Mouse (Mus musculus) hindbrain, embryonic 12.5 days (tissue): ENCODE results near the gene Gm10642. TPM values are rescaled to one million over a fixed set of nuclear protein-coding genes. Genes with fewer than 3 reads are reported as not detected.

ENCODE experiments used
- ATAC-seq: fragments of 200-750 bp; cut with Nextera tagmentation; 2 replicates; pipeline ENCODE4 v1.8.0; 2017; ENCODE audit warnings: moderate TSS enrichment; ENCODE audit not compliant: low FRiP score
- H3K27ac ChIP-seq: fragments of 300-500 bp; sonication (generic); 2 replicates; pipeline ENCODE4 v1.5.1; 2016; ENCODE audit warnings: mild to moderate bottlenecking
- H3K27me3 ChIP-seq: fragments of 300-500 bp; sonication (generic); 2 replicates; pipeline ENCODE4 v1.6.1; 2016; ENCODE audit warnings: mild to moderate bottlenecking
- H3K36me3 ChIP-seq: fragments of 300-500 bp; sonication (generic); 2 replicates; pipeline ENCODE4 v1.6.1; 2016; ENCODE audit warnings: mild to moderate bottlenecking
- H3K4me1 ChIP-seq: fragments of 300-500 bp; sonication (generic); 2 replicates; pipeline ENCODE4 v1.6.1; 2016
- H3K4me2 ChIP-seq: fragments of 300-500 bp; sonication (generic); replicated peaks from 2 replicates; pipeline ENCODE4 v1.6.1; 2016; ENCODE audit warnings: mild to moderate bottlenecking
- H3K4me3 ChIP-seq: fragments of 300-500 bp; sonication (generic); 2 replicates; pipeline ENCODE4 v1.5.1; 2016; ENCODE audit warnings: mild to moderate bottlenecking
- H3K9ac ChIP-seq: fragments of 300-500 bp; sonication (generic); 2 replicates; pipeline ENCODE4 v1.6.1; 2016; ENCODE audit warnings: mild to moderate bottlenecking, moderate library complexity
- H3K9me3 ChIP-seq: fragments of 300-500 bp; sonication (generic); replicated peaks from 2 replicates; pipeline ENCODE4 v1.6.1; 2016; ENCODE audit warnings: mild to moderate bottlenecking
- whole genome bisulfite sequencing: fragments of 180-500 bp; shearing (Covaris S2); methylation state at CpG from one replicate; pipeline ENCODE4 v1.1.7; 2016; 5-methylcytosine and 5-hydroxymethylcytosine counted together
- polyA plus RNA-seq: library from polyadenylated mRNA; unstranded; fragments of >200 nt; fragmentation: Nextera tagmentation; extraction: Ambion mirVana; gene quantifications from 2 replicates; pipeline ENCODE4 v1.2.1, GENCODE M21; 2016

The Gm10642 gene
- polyA plus RNA-seq: 0.49 and 0.82 TPM in 2 replicates

DNA sequence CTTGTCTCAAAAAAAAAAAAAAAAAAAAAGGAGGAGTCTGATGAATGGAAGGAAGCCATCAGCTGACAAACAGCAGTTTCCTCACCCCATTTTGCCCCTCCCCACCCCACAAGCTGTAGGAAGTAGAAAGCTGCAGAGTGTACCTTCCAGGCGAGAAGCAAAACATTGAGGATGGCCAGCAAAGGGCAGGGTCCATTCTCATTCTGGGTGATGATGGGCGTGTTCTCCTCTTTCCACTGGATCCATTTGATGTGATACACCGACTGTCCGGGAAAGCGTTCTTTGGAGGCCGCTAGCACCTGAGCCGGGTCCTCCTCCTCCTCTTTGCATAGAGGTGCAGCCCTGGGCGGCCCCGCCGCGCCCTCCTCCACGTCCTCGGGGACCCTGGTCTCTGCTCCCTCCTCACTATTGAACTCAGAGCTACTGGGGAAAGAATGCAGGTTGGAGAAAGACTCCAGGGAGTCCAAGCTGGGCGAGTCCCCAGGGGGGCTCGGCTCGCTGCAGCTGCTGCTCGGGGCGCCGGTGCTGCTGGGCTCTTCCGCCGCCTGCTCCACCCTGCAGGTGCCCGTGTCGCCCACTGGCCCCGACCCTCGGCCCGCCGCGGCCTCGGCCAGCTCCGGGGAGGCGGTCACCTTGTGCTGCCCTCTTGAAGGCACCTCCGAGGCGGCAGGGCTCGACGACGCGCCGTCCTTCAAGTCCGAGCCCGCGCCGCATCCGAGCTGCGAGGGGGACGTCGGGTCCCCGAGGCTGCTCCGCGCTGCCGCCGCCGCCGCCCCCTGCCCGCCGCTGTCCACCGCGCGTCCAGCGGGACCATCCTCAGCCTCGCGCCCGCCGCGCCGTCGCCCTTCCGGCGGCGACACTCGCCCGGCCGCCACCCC lies at the start of gene Gm10642:
Gene Gm10642, plus strand, starts transcription at position 122 of the 878 bp plus-strand sequence.
- no peaks in the 10 kb centered on the region for H3K27me3 ChIP-seq
- peak within 1 kb of the TSS; percentile 76 for H3K4me2 ChIP-seq
- H3K9me3 ChIP-seq: no peaks in the 10 kb centered on the region
- H3K4me1 ChIP-seq: peaks cover 21% of the 10 kb centered on the region
- peak within 1 kb of the TSS; percentile 96 for H3K27ac ChIP-seq
- H3K36me3 ChIP-seq: no peaks in the 10 kb centered on the region
- H3K9ac ChIP-seq: peak within 1 kb of the TSS; percentile 90
- H3K4me3 ChIP-seq: peak within 1 kb of the TSS; percentile 87
- ATAC-seq: peak; percentile 70
- WGBS: under 1% methylated on average over 61 of the region's 72 CpGs

DNA sequence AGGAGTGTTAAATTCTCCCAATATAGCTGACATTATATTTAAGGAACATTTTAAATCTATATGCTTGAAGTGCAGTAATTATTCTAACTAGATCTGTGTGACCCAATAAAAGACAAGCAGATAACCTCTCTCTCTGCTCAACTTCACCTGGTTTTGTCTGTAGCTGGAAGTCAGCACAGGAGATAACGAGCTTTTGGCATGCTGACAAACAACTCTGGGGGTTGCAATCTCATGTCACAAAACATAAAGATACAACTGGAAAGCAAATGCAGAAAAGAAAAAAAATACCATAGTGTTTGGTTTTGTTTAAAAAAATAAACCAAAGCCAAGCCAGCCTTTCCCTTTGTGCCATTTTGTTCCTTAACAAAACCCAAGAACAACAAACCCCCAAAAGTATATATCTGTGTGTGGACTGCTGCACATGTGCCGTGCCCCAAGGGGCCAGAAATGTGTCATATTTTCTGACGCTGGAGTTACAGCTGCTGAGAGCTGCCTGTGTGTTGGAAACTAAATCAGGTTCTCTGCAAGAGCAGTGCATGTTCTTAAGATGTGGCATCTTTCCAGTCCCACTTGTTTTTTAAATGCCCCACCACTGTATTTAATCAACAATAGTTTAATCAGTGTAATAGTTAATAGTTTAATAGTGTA lies 44.9 kb upstream of the Gm10642 start:
- Histone ChIP-seq H3K4me1 (no peaks in the 10 kb centered on the region), H3K27me3 (no peaks in the 10 kb centered on the region), H3K36me3 (peaks cover 31% of the 10 kb centered on the region), H3K9me3 (no peaks in the 10 kb centered on the region), H3K9ac (no peak overlapping the region), H3K27ac (no peak overlapping the region), H3K4me2 (no peak overlapping the region), H3K4me3 (no peak overlapping the region)
- 62% methylated on average over 3 of the region's 3 CpGs for WGBS
- no peak for ATAC-seq

DNA sequence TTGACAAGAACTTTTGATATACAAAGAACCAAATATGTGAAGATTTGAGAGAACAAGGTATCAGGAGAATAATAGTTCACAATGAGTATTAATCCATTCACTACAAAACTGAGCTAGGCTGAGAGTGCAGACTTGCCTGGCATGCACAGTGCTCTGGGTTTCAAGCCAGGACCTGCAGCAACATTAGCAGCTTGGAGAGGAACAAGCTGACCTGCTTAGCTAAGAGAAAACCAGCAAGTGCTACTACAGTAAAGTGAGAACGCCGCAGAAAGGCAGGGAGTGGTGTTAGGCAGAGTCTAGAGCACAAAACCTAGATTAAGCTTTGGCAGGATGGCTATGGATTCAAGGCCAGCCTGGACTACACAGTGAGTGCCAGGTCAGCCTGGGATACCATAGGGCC lies 26.3 kb upstream of the Gm10642 start:
- no peak for ATAC-seq
- no peak overlapping the region for H3K4me3 ChIP-seq
- no peak overlapping the region for H3K4me2 ChIP-seq
- 0 out of 2 replicates have a peak, but pooled peaks cover under 1% of the 10 kb centered on the region for H3K36me3 ChIP-seq
- H3K4me1 ChIP-seq: no peaks in the 10 kb centered on the region
- no peak overlapping the region for H3K9ac ChIP-seq
- no peak overlapping the region for H3K27ac ChIP-seq
- no peaks in the 10 kb centered on the region for H3K9me3 ChIP-seq
- no peaks in the 10 kb centered on the region for H3K27me3 ChIP-seq
- 85% methylated on average over 2 of the region's 2 CpGs for WGBS

DNA sequence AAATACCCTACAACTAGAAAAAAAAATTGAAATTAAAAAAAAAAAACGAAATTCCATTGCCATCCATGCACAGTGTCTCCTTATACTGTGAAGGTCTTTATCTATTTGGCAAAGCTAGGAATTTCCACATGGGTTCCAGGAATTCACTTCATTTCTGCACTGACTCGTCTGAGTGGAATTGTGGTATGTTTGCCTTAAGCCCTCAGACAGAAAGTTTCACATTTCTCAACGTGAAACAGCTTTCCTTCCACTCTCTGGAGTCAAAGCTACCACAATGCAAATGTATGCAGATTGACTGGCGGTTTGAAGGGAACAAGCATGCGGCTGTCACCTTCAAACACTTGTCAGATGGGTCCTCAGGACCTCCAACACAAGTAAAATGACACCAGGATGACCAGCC lies 24.4 kb upstream of the Gm10642 start:
- no peaks in the 10 kb centered on the region for H3K27me3 ChIP-seq
- H3K4me3 ChIP-seq: no peak overlapping the region
- no peak overlapping the region for H3K27ac ChIP-seq
- H3K4me1 ChIP-seq: no peaks in the 10 kb centered on the region
- H3K9me3 ChIP-seq: no peaks in the 10 kb centered on the region
- WGBS: 28% methylated on average over 5 of the region's 5 CpGs
- 0 out of 2 replicates have a peak, but pooled peaks cover 4% of the 10 kb centered on the region for H3K36me3 ChIP-seq
- no peak overlapping the region for H3K9ac ChIP-seq
- H3K4me2 ChIP-seq: no peak overlapping the region
- no peak for ATAC-seq

DNA sequence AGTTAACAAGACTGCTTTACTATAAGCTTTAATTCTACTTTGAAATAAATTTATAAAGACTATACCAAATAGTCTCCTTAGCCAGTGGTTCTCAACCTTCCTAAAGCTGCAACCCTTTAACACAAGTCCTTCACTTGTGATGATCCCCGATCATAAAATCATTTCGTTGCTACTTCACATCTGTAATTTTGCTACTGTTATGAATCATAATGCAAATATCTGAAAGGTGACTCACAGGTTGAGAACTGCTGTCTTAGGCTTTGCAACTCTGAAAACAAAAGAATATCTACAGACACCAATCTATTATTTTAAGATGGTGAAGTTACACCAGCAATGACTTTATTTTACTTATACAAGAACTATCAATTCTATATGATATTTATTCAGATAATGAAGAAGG lies 19.3 kb upstream of the Gm10642 start:
- 0 out of 2 replicates have a peak, but pooled peaks cover 4% of the 10 kb centered on the region for H3K36me3 ChIP-seq
- 90% methylated on average over 2 of the region's 2 CpGs for WGBS
- no peak overlapping the region for H3K9ac ChIP-seq
- no peaks in the 10 kb centered on the region for H3K4me1 ChIP-seq
- no peaks in the 10 kb centered on the region for H3K27me3 ChIP-seq
- no peaks in the 10 kb centered on the region for H3K9me3 ChIP-seq
- no peak for ATAC-seq
- no peak overlapping the region for H3K4me3 ChIP-seq
- no peak overlapping the region for H3K27ac ChIP-seq
- H3K4me2 ChIP-seq: no peak overlapping the region

DNA sequence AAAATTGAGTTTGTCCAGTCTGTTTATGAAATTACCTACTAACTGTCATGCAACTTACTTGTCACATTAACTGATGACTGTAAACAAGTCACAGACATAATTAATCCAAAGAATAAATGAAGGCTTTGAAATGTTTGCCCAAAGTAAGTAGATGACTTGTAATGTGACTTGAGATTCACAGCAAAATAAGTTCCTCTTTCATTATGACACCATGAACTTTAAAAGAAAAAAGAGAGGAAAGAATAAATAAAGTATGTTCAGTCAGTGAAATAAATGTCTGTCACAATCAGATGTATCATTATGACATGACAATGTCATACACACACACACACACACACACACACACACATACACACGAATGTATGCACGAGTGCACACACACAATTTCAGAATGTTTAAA lies 5.8 kb upstream of the Gm10642 start:
- no peaks in the 10 kb centered on the region for H3K9me3 ChIP-seq
- no peak overlapping the region for H3K4me2 ChIP-seq
- H3K27me3 ChIP-seq: no peaks in the 10 kb centered on the region
- peaks cover 21% of the 10 kb centered on the region for H3K4me1 ChIP-seq
- no peaks in the 10 kb centered on the region for H3K36me3 ChIP-seq
- no peak overlapping the region for H3K4me3 ChIP-seq
- no peak overlapping the region for H3K9ac ChIP-seq
- 91% methylated on average over 2 of the region's 2 CpGs for WGBS
- ATAC-seq: no peak
- H3K27ac ChIP-seq: no peak overlapping the region

DNA sequence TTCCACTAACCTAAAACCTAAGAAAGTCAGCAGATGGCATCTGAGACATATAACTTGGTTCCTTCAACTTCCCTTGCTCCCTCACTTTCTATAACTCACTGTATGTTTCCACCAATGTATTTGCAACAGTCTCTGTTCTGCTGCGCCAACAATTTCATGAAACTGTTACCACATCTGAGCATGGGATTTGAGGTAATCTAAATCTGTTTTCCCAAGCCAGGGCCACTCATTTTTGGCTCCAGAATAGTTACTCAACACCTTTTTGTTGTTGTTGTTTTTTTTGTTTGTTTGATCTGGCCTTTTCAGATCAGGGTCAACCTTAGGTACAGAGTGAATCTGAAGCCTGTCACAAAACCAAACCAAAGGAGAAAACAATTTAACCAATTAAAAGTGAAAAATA lies 5.1 kb upstream of the Gm10642 start:
- H3K36me3 ChIP-seq: no peaks in the 10 kb centered on the region

DNA sequence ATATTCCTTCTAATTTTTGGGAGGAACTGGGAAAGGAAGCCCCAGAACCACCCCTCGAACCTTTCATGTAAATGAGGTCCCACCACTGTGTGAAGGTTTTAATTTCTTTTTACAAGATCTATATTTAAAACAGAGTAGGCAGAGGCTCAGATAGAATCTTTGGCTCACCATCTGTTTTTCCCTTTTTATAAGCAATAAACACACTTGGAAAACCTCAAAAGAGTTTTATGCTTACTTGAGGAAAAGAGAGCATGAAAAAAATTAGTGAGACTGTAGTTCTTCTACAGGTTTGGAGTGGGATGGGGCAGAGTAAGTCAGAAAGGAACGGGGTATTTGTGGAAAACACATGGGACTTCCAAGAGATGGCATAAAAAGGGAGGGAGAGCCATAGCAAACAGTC lies 3.8 kb upstream of the Gm10642 start:
- H3K4me1 ChIP-seq: peaks cover 21% of the 10 kb centered on the region
- ATAC-seq: no peak
- no peak overlapping the region for H3K4me3 ChIP-seq
- H3K9me3 ChIP-seq: no peaks in the 10 kb centered on the region
- no peaks in the 10 kb centered on the region for H3K27me3 ChIP-seq
- H3K36me3 ChIP-seq: no peaks in the 10 kb centered on the region
- no peak overlapping the region for H3K4me2 ChIP-seq
- H3K9ac ChIP-seq: no peak overlapping the region
- no peak overlapping the region for H3K27ac ChIP-seq
- 83% methylated on average over 2 of the region's 2 CpGs for WGBS

More for the DNA sequence above, 5.1 kb upstream of the Gm10642 start:
- no peak overlapping the region for H3K9ac ChIP-seq
- no peaks in the 10 kb centered on the region for H3K27me3 ChIP-seq
- H3K4me1 ChIP-seq: peaks cover 21% of the 10 kb centered on the region
- ATAC-seq: no peak
- 95% methylated on average over 1 of the region's 1 CpGs for WGBS
- no peak overlapping the region for H3K4me2 ChIP-seq
- no peak overlapping the region for H3K27ac ChIP-seq
- no peak overlapping the region for H3K4me3 ChIP-seq
- H3K9me3 ChIP-seq: no peaks in the 10 kb centered on the region

DNA sequence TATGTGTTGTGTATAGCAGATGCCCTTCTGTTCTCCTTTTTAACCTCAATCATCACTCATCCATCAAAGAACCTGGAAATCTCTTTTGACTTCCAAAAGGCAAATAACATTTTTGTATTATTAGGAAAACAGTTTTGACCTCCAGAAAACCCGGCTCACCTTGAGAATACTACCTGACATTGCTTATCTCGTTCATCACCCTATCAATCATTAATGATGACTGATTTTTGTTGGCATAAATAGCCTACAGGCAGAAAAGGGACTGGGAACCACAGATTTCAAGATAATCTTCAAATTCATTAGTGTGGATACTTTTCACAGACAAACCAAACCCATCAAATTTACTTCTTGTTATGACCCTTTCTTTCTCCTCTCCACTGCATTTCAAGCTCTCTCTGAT lies 2.2 kb upstream of the Gm10642 start:
- Histone ChIP-seq H3K36me3 (no peaks in the 10 kb centered on the region), H3K9me3 (no peaks in the 10 kb centered on the region), H3K4me1 (peaks cover 21% of the 10 kb centered on the region), H3K27ac (no peak overlapping the region), H3K4me2 (peak overlapping the region; percentile 76), H3K4me3 (peak overlapping the region; percentile 5; the same call in 1 of the 2 replicates), H3K9ac (no peak overlapping the region), H3K27me3 (no peaks in the 10 kb centered on the region)
- WGBS: 69% methylated on average over 2 of the region's 2 CpGs
- no peak for ATAC-seq

DNA sequence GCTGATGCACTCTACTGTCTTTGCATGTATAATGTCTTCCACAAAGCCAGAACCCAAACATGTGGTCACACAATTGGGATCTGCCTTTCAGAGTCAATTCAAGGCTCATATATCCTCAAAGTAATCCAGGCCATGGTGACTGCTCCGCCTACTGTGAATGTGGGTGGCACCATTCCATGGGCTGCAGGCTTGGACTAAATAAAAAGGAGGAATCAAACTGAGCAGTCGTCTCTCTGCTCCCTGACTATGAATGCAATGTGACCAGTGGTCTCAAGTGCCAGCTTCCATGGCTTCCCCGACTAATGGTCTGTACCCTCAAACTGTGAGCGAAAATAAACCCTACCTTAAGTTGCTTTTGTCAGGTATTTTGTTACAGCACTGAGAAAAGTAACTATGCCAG lies 1.6 kb upstream of the Gm10642 start:
- H3K4me1 ChIP-seq: peaks cover 21% of the 10 kb centered on the region
- peak overlapping the region; percentile 76 for H3K4me2 ChIP-seq
- H3K4me3 ChIP-seq: peak overlapping the region; percentile 5; the same call in 1 of the 2 replicates
- H3K27me3 ChIP-seq: no peaks in the 10 kb centered on the region
- ATAC-seq: no peak
- H3K9ac ChIP-seq: 0 out of 2 replicates have a peak overlapping the region, but pooled peaks have one; percentile 27
- no peak overlapping the region for H3K27ac ChIP-seq
- no peaks in the 10 kb centered on the region for H3K9me3 ChIP-seq
- no peaks in the 10 kb centered on the region for H3K36me3 ChIP-seq
- WGBS: 74% methylated on average over 4 of the region's 4 CpGs

DNA sequence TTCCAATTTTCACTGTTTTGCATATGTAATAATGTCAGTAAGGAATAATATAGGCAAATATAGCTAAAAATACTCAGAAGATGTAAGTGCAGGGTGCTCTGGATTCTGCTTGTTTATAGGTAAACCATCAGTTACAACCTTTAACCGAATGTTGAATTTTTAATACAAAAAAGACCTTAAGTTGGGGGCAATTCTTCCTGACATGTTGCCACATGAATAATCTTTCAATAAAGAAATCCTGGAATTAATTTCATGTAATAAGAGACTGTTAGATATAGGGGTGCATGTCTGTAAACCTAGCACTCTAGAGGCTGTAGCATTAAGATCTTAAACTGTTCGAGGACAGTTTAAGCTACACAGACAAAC lies 304 bp upstream of the Gm10642 start:
- Histone ChIP-seq H3K4me2 (peak overlapping the region; percentile 76), H3K27ac (no peak overlapping the region), H3K9ac (no peak overlapping the region), H3K4me1 (peaks cover 21% of the 10 kb centered on the region), H3K27me3 (no peaks in the 10 kb centered on the region), H3K4me3 (peak overlapping the region; percentile 87), H3K9me3 (no peaks in the 10 kb centered on the region), H3K36me3 (no peaks in the 10 kb centered on the region)
- ATAC-seq: peak; percentile 21
- WGBS: 38% methylated on average over 2 of the region's 2 CpGs

DNA sequence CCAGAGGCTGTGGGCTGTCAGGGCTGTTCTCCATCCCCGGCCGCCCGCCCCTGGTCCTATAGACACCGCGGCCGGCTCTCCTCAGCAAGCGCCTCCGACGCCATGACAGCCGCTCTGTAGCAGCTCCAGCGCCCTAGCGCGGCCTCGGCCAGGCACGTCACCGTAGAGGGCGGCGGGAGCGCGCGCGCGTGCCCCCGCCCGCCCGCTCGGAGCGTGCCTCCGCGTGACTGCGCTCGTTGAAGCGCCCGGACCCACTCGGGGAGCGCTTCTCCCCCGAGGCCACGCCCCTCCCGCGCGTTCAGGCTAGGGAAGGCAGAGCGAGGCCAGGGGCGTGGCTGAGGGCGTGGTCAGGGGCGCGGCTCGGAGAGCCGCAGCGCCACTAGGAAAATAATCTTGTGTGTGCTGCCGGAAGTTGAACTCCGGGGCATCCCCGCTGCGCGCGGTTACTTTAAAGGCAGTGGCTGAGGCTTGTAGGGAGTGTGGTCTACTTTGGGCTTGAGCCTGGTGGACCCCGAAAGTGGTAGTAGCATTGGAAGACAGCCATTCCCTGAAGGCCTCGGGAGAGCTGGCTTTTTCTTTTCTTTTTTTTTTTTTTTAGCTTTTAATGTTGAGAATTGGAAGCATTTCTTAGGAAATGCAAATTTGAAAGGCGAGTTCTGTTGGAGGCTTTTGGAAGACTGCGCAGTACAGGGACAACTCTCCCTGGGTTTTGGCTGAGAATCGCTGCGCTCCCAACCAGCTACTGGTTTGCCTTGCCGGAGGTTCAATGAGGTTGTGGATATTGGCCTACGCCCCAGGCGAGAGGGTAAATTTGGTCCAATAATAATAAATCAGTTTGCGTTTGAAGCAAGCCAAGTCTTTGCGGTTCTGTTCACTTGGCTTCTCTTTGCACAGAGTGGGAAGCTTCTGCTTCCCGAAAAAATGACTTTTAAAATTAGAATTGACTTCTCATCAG lies 1.2 kb downstream of the Gm10642 start, which contains the start of gene Mindy2:
Gene Mindy2, minus strand, starts transcription at position 162 of the 955 bp plus-strand sequence.
- Histone ChIP-seq H3K36me3 (no peaks in the 10 kb centered on the region), H3K4me2 (peak within 1 kb of the TSS; percentile 76), H3K9ac (peak within 1 kb of the TSS; percentile 90), H3K27me3 (no peaks in the 10 kb centered on the region), H3K4me3 (peak within 1 kb of the TSS; percentile 87), H3K9me3 (no peaks in the 10 kb centered on the region), H3K27ac (peak within 1 kb of the TSS; percentile 96), H3K4me1 (peaks cover 21% of the 10 kb centered on the region)
- peak; percentile 98 for ATAC-seq
- 3% methylated on average over 45 of the region's 67 CpGs for WGBS
